Mouse (Mus musculus): ENCODE measurements around the gene Nedd9. TPM values are rescaled to one million over a fixed set of nuclear protein-coding genes. Genes with fewer than 3 reads are reported as not detected.
"Not testable (repeated sequence)": the region's sequence is repeated elsewhere in the genome, so short reads cannot be mapped to it uniquely, and the experiment has no call there.

Nedd9 gene
- polyA plus RNA-seq, 1 experiment = 60.8 TPM

GRCm38 (mm10) chr13:41375696-41376095, 111.5 kb downstream of the Nedd9 start:
- peaks cover 2% of the 10 kb centered on the region; the same call in 1 of the 2 replicates for H3K4me1 ChIP-seq (ENCODE audit: control insufficient read depth, insufficient read depth, low read length)
- H3K4me3 ChIP-seq (replicated peaks; ENCODE audit: extremely low read depth, low read depth, low read length) = no peak overlapping the region
- 78% methylated on average over 6 of the region's 6 CpGs for WGBS
- DNase-seq = no peak
- no peak for TF ChIP-seq CTCF (IDR thresholded peaks at IDR 0.05; ENCODE audit: insufficient read depth, low read length)
- no peak for TF ChIP-seq POLR2A (IDR thresholded peaks at IDR 0.05; ENCODE audit: borderline replicate concordance, extremely low read depth, low read depth, low read length)

- H3K4me1 ChIP-seq (ENCODE audit: control insufficient read depth, insufficient read depth, low read length) = peaks cover 2% of the 10 kb centered on the region; the same call in 1 of the 2 replicates
- DNase-seq = no peak
- WGBS = 95% methylated on average over 1 of the region's 1 CpGs
- no peak for TF ChIP-seq POLR2A (IDR thresholded peaks at IDR 0.05; ENCODE audit: borderline replicate concordance, extremely low read depth, low read depth, low read length)
- TF ChIP-seq CTCF (IDR thresholded peaks at IDR 0.05; ENCODE audit: insufficient read depth, low read length) = no peak
- H3K4me3 ChIP-seq (replicated peaks; ENCODE audit: extremely low read depth, low read depth, low read length) = no peak overlapping the region
Observed at GRCm38 (mm10) chr13:41374886-41375285, 112.3 kb downstream of the Nedd9 start.

GRCm38 (mm10) chr13:41372555-41373460, 114.4 kb downstream of the Nedd9 start:
- H3K4me1 ChIP-seq (ENCODE audit: control insufficient read depth, insufficient read depth, low read length) = peaks cover 2% of the 10 kb centered on the region; the same call in 1 of the 2 replicates
- DNase-seq = no peak
- WGBS = 57% methylated on average over 8 of the region's 8 CpGs
- TF ChIP-seq POLR2A (IDR thresholded peaks at IDR 0.05; ENCODE audit: borderline replicate concordance, extremely low read depth, low read depth, low read length) = no peak
- TF ChIP-seq CTCF (IDR thresholded peaks at IDR 0.05; ENCODE audit: insufficient read depth, low read length) = no peak
- no peak overlapping the region for H3K4me3 ChIP-seq (replicated peaks; ENCODE audit: extremely low read depth, low read depth, low read length)

DNA sequence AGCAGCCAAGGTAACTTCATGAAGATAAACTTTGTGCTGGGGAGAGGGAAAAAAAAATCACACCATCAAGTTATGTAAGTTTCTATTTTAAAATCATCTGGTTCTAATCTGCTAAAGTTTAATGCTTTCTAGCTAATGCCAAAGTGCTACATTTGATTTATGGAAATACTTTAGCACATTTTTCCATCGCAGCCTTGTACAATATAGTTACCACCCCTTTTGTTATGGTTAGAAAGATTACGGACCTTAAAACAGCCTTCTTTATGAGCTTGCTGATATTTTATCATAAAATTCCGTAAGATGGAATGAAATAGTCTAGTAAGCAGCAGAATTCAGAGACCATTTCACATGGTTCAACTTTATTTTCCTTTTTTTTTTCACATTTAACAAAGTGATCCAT, 115.6 kb downstream of the Nedd9 start:
- TF ChIP-seq POLR2A (IDR thresholded peaks at IDR 0.05; ENCODE audit: borderline replicate concordance, extremely low read depth, low read depth, low read length) (no peak), CTCF (IDR thresholded peaks at IDR 0.05; ENCODE audit: insufficient read depth, low read length) (no peak)
- H3K4me1 ChIP-seq (ENCODE audit: control insufficient read depth, insufficient read depth, low read length) = peaks cover 2% of the 10 kb centered on the region; the same call in 1 of the 2 replicates
- WGBS = 73% methylated on average over 3 of the region's 3 CpGs
- H3K4me3 ChIP-seq (replicated peaks; ENCODE audit: extremely low read depth, low read depth, low read length) = no peak overlapping the region
- DNase-seq = no peak

DNA sequence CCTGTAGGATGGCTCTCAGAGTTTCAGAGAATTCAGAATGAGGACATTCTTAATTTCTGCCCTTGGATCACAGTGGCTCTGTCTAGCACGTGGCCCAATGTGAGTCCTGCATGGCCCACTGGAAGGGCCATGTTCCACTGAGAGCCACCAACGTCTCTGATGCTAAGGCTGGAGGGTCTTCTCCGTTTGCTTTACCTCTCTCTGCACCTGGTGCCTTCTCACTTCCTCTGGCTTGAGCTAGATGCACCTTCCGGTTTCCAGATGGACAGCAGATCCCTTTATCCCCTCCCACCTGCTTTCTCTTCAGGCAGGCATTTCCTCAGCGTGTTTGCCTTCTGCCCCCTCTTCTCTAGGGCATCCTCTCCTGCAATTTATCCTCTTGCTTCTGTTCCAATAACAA, 118.5 kb downstream of the Nedd9 start:
- no peak for TF ChIP-seq CTCF (IDR thresholded peaks at IDR 0.05; ENCODE audit: insufficient read depth, low read length)
- TF ChIP-seq POLR2A (IDR thresholded peaks at IDR 0.05; ENCODE audit: borderline replicate concordance, extremely low read depth, low read depth, low read length) = no peak
- no peak overlapping the region for H3K4me3 ChIP-seq (replicated peaks; ENCODE audit: extremely low read depth, low read depth, low read length)
- WGBS = 82% methylated on average over 5 of the region's 5 CpGs
- DNase-seq = no peak
- H3K4me1 ChIP-seq (ENCODE audit: control insufficient read depth, insufficient read depth, low read length) = peaks cover 2% of the 10 kb centered on the region; the same call in 1 of the 2 replicates

DNA sequence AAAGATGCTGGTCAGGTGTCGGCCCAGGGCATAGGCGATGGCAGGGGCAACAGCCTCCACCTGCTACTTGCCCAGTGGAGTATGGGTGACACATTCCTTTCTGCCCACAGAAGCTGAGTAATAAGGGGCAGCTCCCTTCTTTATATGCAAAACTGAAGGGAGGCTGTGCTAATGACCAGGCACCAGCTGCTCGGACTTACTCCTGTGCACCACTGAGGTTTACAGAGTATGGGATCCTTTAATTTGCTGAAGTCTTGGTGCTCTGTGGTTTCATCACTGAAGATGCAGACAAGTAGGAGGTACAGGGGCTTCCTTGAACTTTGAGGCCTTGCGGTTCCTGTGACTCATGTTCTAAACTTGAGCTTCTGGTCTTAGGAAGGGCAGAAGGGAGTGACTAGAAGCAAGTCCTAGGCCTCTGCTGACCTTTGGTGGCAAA, 120.0 kb downstream of the Nedd9 start:
- Histone ChIP-seq H3K4me1 (ENCODE audit: control insufficient read depth, insufficient read depth, low read length) (peaks cover 2% of the 10 kb centered on the region; the same call in 1 of the 2 replicates), H3K4me3 (replicated peaks; ENCODE audit: extremely low read depth, low read depth, low read length) (no peak overlapping the region)
- no peak for DNase-seq
- TF ChIP-seq POLR2A (IDR thresholded peaks at IDR 0.05; ENCODE audit: borderline replicate concordance, extremely low read depth, low read depth, low read length) (no peak), CTCF (IDR thresholded peaks at IDR 0.05; ENCODE audit: insufficient read depth, low read length) (no peak)
- WGBS = 83% methylated on average over 4 of the region's 4 CpGs

DNA sequence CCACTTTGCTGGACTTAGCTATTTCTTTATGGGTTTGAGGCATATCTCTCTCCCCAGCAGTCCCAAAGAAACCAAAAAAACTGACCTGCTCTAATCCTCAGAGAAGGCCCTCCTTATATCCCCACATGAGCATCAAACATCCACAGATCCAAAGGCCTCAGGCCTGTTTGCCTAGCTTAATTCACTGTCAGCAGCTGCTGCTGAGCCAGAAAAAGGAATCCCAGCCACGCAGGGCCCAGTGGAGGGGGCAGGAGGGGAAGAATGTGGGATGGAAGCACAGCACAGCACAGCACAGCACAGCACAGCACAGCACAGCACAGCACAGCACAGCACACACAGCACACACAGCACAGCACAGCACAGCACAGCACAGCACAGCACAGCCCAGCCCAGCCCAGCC, 120.6 kb downstream of the Nedd9 start:
- not testable (repeated sequence) for H3K4me3 ChIP-seq (replicated peaks; ENCODE audit: extremely low read depth, low read depth, low read length); DNase-seq; H3K4me1 ChIP-seq (ENCODE audit: control insufficient read depth, insufficient read depth, low read length)
- WGBS = 75% methylated on average over 1 of the region's 1 CpGs

GRCm38 (mm10) chr13:41364273-41364672, 122.9 kb downstream of the Nedd9 start:
- 85% methylated on average over 9 of the region's 9 CpGs for WGBS

GRCm38 (mm10) chr13:41362909-41363308, 124.3 kb downstream of the Nedd9 start:
- TF ChIP-seq POLR2A (IDR thresholded peaks at IDR 0.05; ENCODE audit: borderline replicate concordance, extremely low read depth, low read depth, low read length) = no peak
- TF ChIP-seq CTCF (IDR thresholded peaks at IDR 0.05; ENCODE audit: insufficient read depth, low read length) = no peak
- no peak for DNase-seq
- Histone ChIP-seq H3K4me3 (replicated peaks; ENCODE audit: extremely low read depth, low read depth, low read length) (no peak overlapping the region), H3K4me1 (ENCODE audit: control insufficient read depth, insufficient read depth, low read length) (no peaks in the 10 kb centered on the region; the same call in none of the 2 replicates)
- WGBS = 54% methylated on average over 6 of the region's 6 CpGs

More at GRCm38 (mm10) chr13:41364273-41364672, 122.9 kb downstream of the Nedd9 start:
- Histone ChIP-seq H3K4me3 (replicated peaks; ENCODE audit: extremely low read depth, low read depth, low read length) (no peak overlapping the region), H3K4me1 (ENCODE audit: control insufficient read depth, insufficient read depth, low read length) (no peaks in the 10 kb centered on the region; the same call in none of the 2 replicates)
- no peak for DNase-seq
- TF ChIP-seq POLR2A (IDR thresholded peaks at IDR 0.05; ENCODE audit: borderline replicate concordance, extremely low read depth, low read depth, low read length) (no peak), CTCF (IDR thresholded peaks at IDR 0.05; ENCODE audit: insufficient read depth, low read length) (no peak)

All from lung, adult 2 months (tissue).